Mouse (Mus musculus) MEL (cell line): ENCODE measurements around the gene Slc7a4. TPM values are rescaled to one million over a fixed set of nuclear protein-coding genes. Genes with fewer than 3 reads are reported as not detected.

Experiments
- DNase-seq: peaks from one replicate; pipeline ENCODE4 v3.0.0; 2011; ENCODE audit warnings: low read depth, low spot score
- H3K27ac ChIP-seq: 2 replicates; pipeline ENCODE4 v1.5.1; 2012; ENCODE audit warnings: low read depth, mild to moderate bottlenecking, control low read depth, low read length, moderate library complexity; ENCODE audit not compliant: control insufficient read depth
- H3K27me3 ChIP-seq, 2 experiments: fragments of 150-350 bp in 1 of 2; sonication (generic) in 1 of 2; 2 replicates each; pipeline ENCODE4 v1.6.1; 2012; ENCODE audit warnings: low read length in 2 of 2, mild to moderate bottlenecking in 2 of 2, improper control_type of control experiment in 1 of 2, moderate library complexity in 1 of 2; ENCODE audit not compliant: insufficient read depth in 2 of 2, control insufficient read depth in 1 of 2
- H3K36me3 ChIP-seq, 2 experiments: 2 replicates each; pipeline ENCODE4 v1.6.1; 2012 to 2014; ENCODE audit warnings: low read length in 2 of 2, improper control_type of control experiment in 1 of 2, inconsistent platforms in 1 of 2, mild to moderate bottlenecking in 1 of 2; ENCODE audit not compliant: insufficient read depth in 2 of 2, control insufficient read depth in 1 of 2
- H3K4me1 ChIP-seq, 2 experiments: fragments of 150-350 bp in 1 of 2; sonication (generic) in 1 of 2; 2 replicates each; pipeline ENCODE4 v1.6.1; 2012; ENCODE audit warnings: low read length in 2 of 2, improper control_type of control experiment in 1 of 2, mild to moderate bottlenecking in 1 of 2; ENCODE audit not compliant: insufficient read depth in 2 of 2, control insufficient read depth in 1 of 2
- H3K4me3 ChIP-seq, 2 experiments: fragments of 150-350 bp in 1 of 2; sonication (generic) in 1 of 2; 2 replicates each; pipeline ENCODE4 v1.5.1; 2012; ENCODE audit warnings: low read depth in 2 of 2, low read length in 2 of 2, mild to moderate bottlenecking in 2 of 2, moderate library complexity in 2 of 2, control low read depth in 1 of 2, improper control_type of control experiment in 1 of 2; ENCODE audit not compliant: control insufficient read depth in 1 of 2, insufficient read depth in 1 of 2
- H3K79me2 ChIP-seq: 2 replicates; pipeline ENCODE4 v1.6.1; 2012; ENCODE audit warnings: mild to moderate bottlenecking, low read length, moderate library complexity; ENCODE audit not compliant: control insufficient read depth, poor library complexity, insufficient read depth
- H3K9ac ChIP-seq: 2 replicates; pipeline ENCODE4 v1.6.1; 2012; ENCODE audit warnings: low read depth, mild to moderate bottlenecking, control low read depth, low read length, moderate library complexity; ENCODE audit not compliant: control insufficient read depth, poor library complexity, severe bottlenecking
- H3K9me3 ChIP-seq: fragments of 150-350 bp; sonication (generic); replicated peaks from 2 replicates; pipeline ENCODE4 v1.6.1; 2012; ENCODE audit warnings: mild to moderate bottlenecking, low read length, improper control_type of control experiment, moderate library complexity; ENCODE audit not compliant: insufficient read depth
- BHLHE40 ChIP-seq: IDR thresholded peaks from 2 replicates; pipeline ENCODE4 v1.6.1; 2012; ENCODE audit warnings: low read depth, mild to moderate bottlenecking, inconsistent platforms, low read length, improper control_type of control experiment, borderline replicate concordance
- CHD2 ChIP-seq: IDR thresholded peaks from 2 replicates; pipeline ENCODE4 v1.6.1; 2011; ENCODE audit warnings: low read length, improper control_type of control experiment
- E2F4 ChIP-seq: IDR thresholded peaks from 2 replicates; pipeline ENCODE4 v1.6.1; 2011; ENCODE audit warnings: low read depth, low read length, improper control_type of control experiment, borderline replicate concordance
- ETS1 ChIP-seq: IDR thresholded peaks from 2 replicates; pipeline ENCODE4 v1.6.1; 2012; ENCODE audit warnings: low read depth, mild to moderate bottlenecking, inconsistent platforms, low read length, improper control_type of control experiment, moderate library complexity
- GATA1 ChIP-seq: IDR thresholded peaks from 2 replicates; pipeline ENCODE4 v1.6.1; 2011; ENCODE audit warnings: low read depth, low read length, improper control_type of control experiment
- HCFC1 ChIP-seq: IDR thresholded peaks from 2 replicates; pipeline ENCODE4 v1.6.1; 2012; ENCODE audit warnings: low read depth, mild to moderate bottlenecking, inconsistent platforms, low read length, improper control_type of control experiment, moderate library complexity
- MAFK ChIP-seq: IDR thresholded peaks from 2 replicates; pipeline ENCODE4 v1.6.1; 2011; ENCODE audit warnings: low read depth, mild to moderate bottlenecking, low read length, improper control_type of control experiment, borderline replicate concordance
- MAX ChIP-seq: IDR thresholded peaks from 2 replicates; pipeline ENCODE4 v1.6.1; 2011; ENCODE audit warnings: low read length, improper control_type of control experiment
- NRF1 ChIP-seq: IDR thresholded peaks from 2 replicates; pipeline ENCODE4 v1.6.1; 2014; ENCODE audit warnings: low read depth, mild to moderate bottlenecking, inconsistent platforms, low read length, improper control_type of control experiment, moderate library complexity; ENCODE audit not compliant: poor library complexity, insufficient read depth, severe bottlenecking
- POLR2AphosphoS2 ChIP-seq: IDR thresholded peaks from 2 replicates; pipeline ENCODE4 v1.6.1; 2011; ENCODE audit warnings: low read length, improper control_type of control experiment
- TAL1 ChIP-seq: IDR thresholded peaks from 2 replicates; pipeline ENCODE4 v1.6.1; 2012; ENCODE audit warnings: mild to moderate bottlenecking, inconsistent platforms, low read length, moderate library complexity, mixed read lengths
- UBTF ChIP-seq: IDR thresholded peaks from 2 replicates; pipeline ENCODE4 v1.6.1; 2012; ENCODE audit warnings: low read depth, mild to moderate bottlenecking, inconsistent platforms, low read length, improper control_type of control experiment, moderate library complexity, borderline replicate concordance; ENCODE audit not compliant: insufficient read depth
- USF1 ChIP-seq: IDR thresholded peaks from 2 replicates; pipeline ENCODE4 v1.6.1; 2014; ENCODE audit warnings: low read depth, mild to moderate bottlenecking, inconsistent platforms, low read length, improper control_type of control experiment, moderate library complexity
- polyA plus RNA-seq, 2 experiments: library from polyadenylated mRNA; stranded (reverse) in 1 of 2; unstranded in 1 of 2; fragments of >175 nt in 1 of 2; fragments of >200 nt in 1 of 2; gene quantifications; 2 replicates each; pipeline versions ENCODE4 v1.2.1 to v1.2.4; 2012; ENCODE audit warnings: low replicate concordance in 2 of 2, low read depth in 1 of 2; ENCODE audit not compliant: insufficient read length in 2 of 2, insufficient read depth in 1 of 2, missing spikeins in 1 of 2
- total RNA-seq: library from RNA; depleted of rRNA; stranded (reverse); fragments of 300-350 nt; gene quantifications from 2 replicates; pipeline ENCODE4 v1.2.3, GENCODE M21; 2012

The Slc7a4 gene
- total and polyA plus RNA-seq, 3 experiments = 23.1 to 23.6 TPM; not detected in 1

GRCm38 (mm10) chr16:17528276-17528675, 54.7 kb downstream of the Slc7a4 start:
- H3K27ac ChIP-seq = no peak overlapping the region
- no peak overlapping the region for H3K9ac ChIP-seq
- peaks cover 0 to 12% of the 10 kb centered on the region in 2 experiments; a peak in 2 of 4 replicates for H3K36me3 ChIP-seq
- H3K4me1 ChIP-seq = peaks cover 0 to 13% of the 10 kb centered on the region in 2 experiments; a peak in 2 of 4 replicates
- H3K79me2 ChIP-seq = peaks cover 18% of the 10 kb centered on the region
- H3K27me3 ChIP-seq = no peaks in the 10 kb centered on the region
- H3K9me3 ChIP-seq = no peaks in the 10 kb centered on the region
- DNase-seq = no peak
- no peak for TF ChIP-seq E2F4
- no peak for TF ChIP-seq MAX
- no peak for TF ChIP-seq BHLHE40
- no peak for TF ChIP-seq MAFK
- no peak for TF ChIP-seq TAL1
- TF ChIP-seq ETS1 = no peak
- TF ChIP-seq GATA1 = no peak
- no peak for TF ChIP-seq POLR2AphosphoS2
- no peak for TF ChIP-seq NRF1
- no peak for TF ChIP-seq UBTF
- no peak for TF ChIP-seq CHD2
- no peak overlapping the region for H3K4me3 ChIP-seq

DNA sequence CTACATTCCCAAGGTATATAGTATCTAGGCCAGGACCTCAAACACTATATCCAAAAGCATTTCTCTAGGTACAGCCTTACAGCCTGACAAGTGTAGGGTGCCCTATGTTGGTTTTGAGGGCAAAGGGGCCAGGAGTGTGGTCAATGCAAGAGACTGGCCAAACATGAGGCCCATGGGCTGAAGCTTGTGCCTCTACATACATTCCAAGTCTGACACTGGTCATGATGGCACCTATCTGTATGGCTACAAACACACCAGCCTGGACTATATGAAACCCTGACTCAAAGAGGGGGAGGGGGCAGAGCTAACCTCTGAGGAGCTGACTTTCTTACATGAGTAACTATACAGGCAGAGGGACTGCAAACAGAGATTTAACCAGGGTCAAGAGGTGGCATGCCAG, 55.4 kb downstream of the Slc7a4 start:
- DNase-seq = no peak

DNA sequence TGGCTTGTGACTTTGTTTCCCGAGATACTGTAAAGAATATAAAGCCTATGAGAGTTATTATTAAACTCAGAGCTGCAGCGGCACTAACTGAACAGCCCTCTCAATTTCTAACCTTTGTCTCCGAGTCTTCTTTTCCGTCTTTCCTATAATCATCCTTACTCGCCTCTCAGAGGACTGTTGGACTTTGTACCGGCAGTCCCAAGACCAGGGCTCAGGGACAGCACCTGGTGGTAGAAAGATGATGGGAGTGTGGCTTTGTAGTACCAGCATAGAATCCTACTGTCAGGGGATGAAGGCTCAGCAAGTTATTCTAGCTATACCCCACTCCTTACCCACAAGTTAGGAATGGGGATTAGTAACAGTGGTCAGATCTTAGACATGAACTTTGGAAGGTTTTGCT, 56.8 kb downstream of the Slc7a4 start:
- H3K9me3 ChIP-seq = no peaks in the 10 kb centered on the region
- peaks cover 0 to 7% of the 10 kb centered on the region in 2 experiments; a peak in 2 of 4 replicates for H3K4me1 ChIP-seq
- peaks cover 18% of the 10 kb centered on the region for H3K79me2 ChIP-seq
- H3K27ac ChIP-seq = no peak overlapping the region
- DNase-seq = no peak
- no peak for TF ChIP-seq HCFC1
- H3K4me3 ChIP-seq = no peak overlapping the region
- no peaks in the 10 kb centered on the region for H3K27me3 ChIP-seq
- H3K9ac ChIP-seq = no peak overlapping the region
- peaks cover 0 to 7% of the 10 kb centered on the region in 2 experiments; a peak in 2 of 4 replicates for H3K36me3 ChIP-seq

More for the DNA sequence above, 55.4 kb downstream of the Slc7a4 start:
- Histone ChIP-seq H3K27me3 (no peaks in the 10 kb centered on the region), H3K4me1 (peaks cover 0 to 13% of the 10 kb centered on the region in 2 experiments; a peak in 2 of 4 replicates), H3K9me3 (no peaks in the 10 kb centered on the region), H3K27ac (no peak overlapping the region), H3K9ac (no peak overlapping the region), H3K79me2 (peaks cover 18% of the 10 kb centered on the region), H3K4me3 (no peak overlapping the region)
- 0 out of 2 replicates have a peak, but pooled peaks have one; percentile 22 for TF ChIP-seq POLR2AphosphoS2
- TF ChIP-seq USF1 = no peak
- TF ChIP-seq, all 39 proteins: peak for 1
- H3K36me3 ChIP-seq = peaks cover 0 to 12% of the 10 kb centered on the region in 2 experiments; a peak in 2 of 4 replicates
